Mouse (Mus musculus): Measurements from ENCODE around the gene Zfp62. TPM values are rescaled to one million over a fixed set of nuclear protein-coding genes. Genes with fewer than 3 reads are reported as not detected.

Zfp62 gene
- polyA plus RNA-seq, 1 experiment from 2014 or later = 16.2 TPM

GRCm38 (mm10) chr11:49267316-49267715, 64.2 kb downstream of the Zfp62 start:
- peak overlapping the region; percentile 45; the same call in 1 of the 2 replicates for H3K27ac ChIP-seq
- no peaks in the 10 kb centered on the region for H3K9me3 ChIP-seq (replicated peaks)
- no peak for ATAC-seq
- no peak overlapping the region for H3K9ac ChIP-seq
- no peak overlapping the region for H3K4me2 ChIP-seq
- H3K27me3 ChIP-seq (replicated peaks) = no peaks in the 10 kb centered on the region
- 0 out of 2 replicates have a peak, but pooled peaks cover 12% of the 10 kb centered on the region for H3K4me1 ChIP-seq
- H3K36me3 ChIP-seq = peaks cover 36% of the 10 kb centered on the region
- no peak overlapping the region for H3K4me3 ChIP-seq
- WGBS (ENCODE audit: insufficient replicate concordance) = 83% methylated on average over 10 of the region's 10 CpGs

- H3K9me3 ChIP-seq (replicated peaks) = no peaks in the 10 kb centered on the region
- no peak for ATAC-seq
Measured at GRCm38 (mm10) chr11:49267970-49268579, 65.0 kb downstream of the Zfp62 start.

More at GRCm38 (mm10) chr11:49267970-49268579, 65.0 kb downstream of the Zfp62 start:
- 0 out of 2 replicates have a peak, but pooled peaks cover 12% of the 10 kb centered on the region for H3K4me1 ChIP-seq
- no peak overlapping the region for H3K27ac ChIP-seq
- peaks cover 28% of the 10 kb centered on the region for H3K36me3 ChIP-seq
- no peak overlapping the region for H3K4me2 ChIP-seq
- no peak overlapping the region for H3K4me3 ChIP-seq
- no peaks in the 10 kb centered on the region for H3K27me3 ChIP-seq (replicated peaks)
- WGBS (ENCODE audit: insufficient replicate concordance) = 76% methylated on average over 15 of the region's 15 CpGs
- no peak overlapping the region for H3K9ac ChIP-seq

Other genes starting within 250 kb of the Zfp62 start
- gene Olfr56, start 224.4 kb upstream of the Zfp62 start, polyA plus RNA-seq (2016; fragmentation: Nextera tagmentation; extraction: Ambion mirVana) = 0.07 TPM in 1 of 2 replicates, not detected in the other
- gene 9930111J21Rik1, start 223.9 kb upstream of the Zfp62 start, polyA plus RNA-seq (2016; fragmentation: Nextera tagmentation; extraction: Ambion mirVana) = 0.50 and 0.89 TPM in 2 replicates
- gene Gm12185, start 211.1 kb upstream of the Zfp62 start, polyA plus RNA-seq (2016; fragmentation: Nextera tagmentation; extraction: Ambion mirVana) = 0.02 TPM in 1 of 2 replicates, not detected in the other
- gene Tgtp1, start 209.1 kb upstream of the Zfp62 start, polyA plus RNA-seq (2016; fragmentation: Nextera tagmentation; extraction: Ambion mirVana) = 0.07 and 0.11 TPM in 2 replicates
- gene 9930111J21Rik2, start 152.1 kb upstream of the Zfp62 start, polyA plus RNA-seq (2016; fragmentation: Nextera tagmentation; extraction: Ambion mirVana) = 0.71 and 0.88 TPM in 2 replicates
- gene Tgtp2, start 139.1 kb upstream of the Zfp62 start, polyA plus RNA-seq (2016; fragmentation: Nextera tagmentation; extraction: Ambion mirVana) = 0.12 and 0.15 TPM in 2 replicates
- gene Ifi47, start 126.7 kb upstream of the Zfp62 start, polyA plus RNA-seq (2016; fragmentation: Nextera tagmentation; extraction: Ambion mirVana) = 7.0 and 7.2 TPM in 2 replicates
- not detected in 2 replicates for gene Olfr1396, start 88.4 kb upstream of the Zfp62 start, polyA plus RNA-seq (2016; fragmentation: Nextera tagmentation; extraction: Ambion mirVana)
- gene Olfr1395, start 61.0 kb upstream of the Zfp62 start, polyA plus RNA-seq (2016; fragmentation: Nextera tagmentation; extraction: Ambion mirVana) = not detected in 2 replicates
- not detected in 2 replicates for gene Olfr1394, start 48.9 kb upstream of the Zfp62 start, polyA plus RNA-seq (2016; fragmentation: Nextera tagmentation; extraction: Ambion mirVana)
- gene Btnl9, start 16.1 kb upstream of the Zfp62 start, polyA plus RNA-seq (2016; fragmentation: Nextera tagmentation; extraction: Ambion mirVana) = 1.6 and 2.0 TPM in 2 replicates
- gene Mgat1, start 40.9 kb downstream of the Zfp62 start, polyA plus RNA-seq (2016; fragmentation: Nextera tagmentation; extraction: Ambion mirVana) = 35.4 and 35.7 TPM in 2 replicates
- gene Olfr1393, start 75.0 kb downstream of the Zfp62 start, polyA plus RNA-seq (2016; fragmentation: Nextera tagmentation; extraction: Ambion mirVana) = 0.05 and 0.10 TPM in 2 replicates
- not detected in 2 replicates for gene Olfr1392, start 82.0 kb downstream of the Zfp62 start, polyA plus RNA-seq (2016; fragmentation: Nextera tagmentation; extraction: Ambion mirVana)
- gene Olfr10, start 101.4 kb downstream of the Zfp62 start, polyA plus RNA-seq (2016; fragmentation: Nextera tagmentation; extraction: Ambion mirVana) = not detected in 2 replicates
- not detected in 2 replicates for gene Olfr1391, start 119.5 kb downstream of the Zfp62 start, polyA plus RNA-seq (2016; fragmentation: Nextera tagmentation; extraction: Ambion mirVana)
- not detected in 2 replicates for gene Olfr1390, start 131.9 kb downstream of the Zfp62 start, polyA plus RNA-seq (2016; fragmentation: Nextera tagmentation; extraction: Ambion mirVana)
- gene Olfr1389, start 219.8 kb downstream of the Zfp62 start, polyA plus RNA-seq (2016; fragmentation: Nextera tagmentation; extraction: Ambion mirVana) = not detected in 2 replicates
- 0.07 and 0.11 TPM in 2 replicates for gene Olfr1388, start 233.3 kb downstream of the Zfp62 start, polyA plus RNA-seq (2016; fragmentation: Nextera tagmentation; extraction: Ambion mirVana)

All from liver, embryonic 12.5 days (tissue).